In genomic region chr7:90334831-90335230, GRCm38 (mm10) we compare ENCODE assay signal across 22 mouse cellular contexts. TPM values are rescaled to one million over a fixed set of nuclear protein-coding genes. Genes with fewer than 3 reads are reported as not detected.
DNase-seq lines count a peak whose midpoint lies in the region; ATAC-seq and TF ChIP-seq lines count a peak whose summit lies in the region.
"Had no signal": no experiment of that assay in that cellular context is flagged by ENCODE, and none has a peak within 500 bp of the region (broad histone marks: within the 10 kb centered on the region; RNA-seq: fewer than 3 reads in every experiment).

No protein-coding gene starts in this region.

- TF ChIP-seq CTCF in left cerebral cortex, adult 2 months (IDR thresholded peaks at IDR 0.05) = no peak
- no peak for TF ChIP-seq CTCF in embryonic fibroblast, embryonic 13.5 days (IDR thresholded peaks at IDR 0.05; ENCODE audit: borderline replicate concordance, insufficient read depth, low read length)

- TF ChIP-seq POLR2A in embryonic fibroblast, embryonic 13.5 days (IDR thresholded peaks at IDR 0.05; ENCODE audit: low read depth, low read length) = no peak

- intact Hi-C loops in left cerebral cortex, adult 2 months (cut with DNase I) = no loop called here

- peaks cover 12% of the 10 kb centered on the region for H3K4me1 ChIP-seq in embryonic fibroblast, embryonic 13.5 days (ENCODE audit: control insufficient read depth, insufficient read depth, low read length)
- H3K4me1 ChIP-seq: embryonic facial prominence, embryonic 12.5 days; embryonic facial prominence, embryonic 15.5 days; forebrain, embryonic 13.5 days; forebrain, embryonic 15.5 days had no signal

- H3K27ac ChIP-seq in left cerebral cortex, adult 2 months = peak overlapping the region; percentile 59; the same call in 1 of the 2 replicates
- H3K27ac ChIP-seq in embryonic fibroblast, embryonic 13.5 days (ENCODE audit: insufficient read depth, low read length) = peak overlapping the region; percentile 65
- H3K27ac ChIP-seq: embryonic facial prominence, embryonic 12.5 days; embryonic facial prominence, embryonic 15.5 days; forebrain, embryonic 13.5 days; forebrain, embryonic 15.5 days had no signal

- ATAC-seq in frontal cortex, adult (ENCODE audit: low TSS enrichment) = peak; percentile 55
- ATAC-seq in megakaryocyte progenitor cell, adult 5-6 weeks (replicated peaks; ENCODE audit: poor library complexity) = no peak
- ATAC-seq: forebrain, embryonic 13.5 days; forebrain, embryonic 15.5 days; forebrain, postnatal 0 days had no signal

- DNase-seq in frontal cortex, adult 2 months (ENCODE audit: extremely low spot score in 1 of 2, low spot score in 1 of 2) = no peak
- no peak for DNase-seq in left cerebral cortex, adult 2 months (ENCODE audit: extremely low spot score in 1 of 2, low spot score in 2 of 2)
- DNase-seq in left cerebral cortex, adult 11 months (ENCODE audit: low spot score) = no peak
- DNase-seq in thymus, postnatal 25 days = no peak
- DNase-seq: adrenal gland, adult 2 months; adrenal gland, postnatal 10 days; adrenal gland, postnatal 25 days; cerebellum, adult 11-12 months; cerebellum, adult 2 months; cerebellum, adult 9-10 months; cerebellum, postnatal 10 days; cerebellum, postnatal 25 days; embryo, embryonic 11 days; forebrain, postnatal 0 days had no signal

- no peak overlapping the region for H3K4me3 ChIP-seq in left cerebral cortex, adult 2 months
- H3K4me3 ChIP-seq in embryonic fibroblast, embryonic 13.5 days (ENCODE audit: insufficient read depth, low read length) = no peak overlapping the region
- H3K4me3 ChIP-seq: embryonic facial prominence, embryonic 12.5 days; embryonic facial prominence, embryonic 15.5 days; forebrain, embryonic 13.5 days; forebrain, embryonic 15.5 days had no signal

RNA-seq across cellular contexts. Expression of gene Sytl2, which starts 32.8 kb away (rescaled TPM):
- polyA plus RNA-seq in frontal cortex, adult 2 months (2012; rRNA removed) = 62.9 and 63.6 TPM in 2 replicates
- 10 to 100 TPM; 87.1 to 90.8 TPM for total RNA-seq in left cerebral cortex, adult 2 months (2021)
- 31.1 and 41.3 TPM in 2 replicates for polyA plus RNA-seq in embryonic fibroblast, embryonic 13.5 days (2011; ENCODE audit: insufficient read length, low read depth, missing spikeins)
- 0.10 TPM in 1 of 2 replicates, not detected in the other for total RNA-seq in megakaryocyte progenitor cell, adult 5-6 weeks (2015)
- 0.17 and 1.0 TPM in 2 replicates for total RNA-seq in megakaryocyte progenitor cell, adult 5-6 weeks (2017)
- total RNA-seq: MEL had no signal

Comparison
In these comparisons a context has a peak if more than half of its experiments do, and no peak if none do; other contexts are left out.
1. RNA of gene Sytl2, which starts 32.8 kb away (total RNA-seq): 87.1 to 90.8 TPM in left cerebral cortex, adult 2 months; 0.10 to 1.0 TPM in megakaryocyte progenitor cell, adult 5-6 weeks; every median in the first group is over 10 times any median in the second.